9 mouse cellular contexts compared by ENCODE assay signal in genomic region chr8:125560825-125561490, GRCm38 (mm10). TPM values are rescaled to one million over a fixed set of nuclear protein-coding genes. Genes with fewer than 3 reads are reported as not detected.
DNase-seq lines count a peak whose midpoint lies in the region; ATAC-seq and TF ChIP-seq lines count a peak whose summit lies in the region.
"Had no signal": no experiment of that assay in that cellular context is flagged by ENCODE, and none has a peak within 500 bp of the region (broad histone marks: within the 10 kb centered on the region; RNA-seq: fewer than 3 reads in every experiment).

No protein-coding gene starts in this region.

- H3K4me1 ChIP-seq in lung, postnatal 0 days (ENCODE audit: insufficient read depth, low read depth, low read length) = peaks cover 43% of the 10 kb centered on the region
- H3K4me1 ChIP-seq in embryonic facial prominence, embryonic 10.5 days = peaks cover 69% of the 10 kb centered on the region

- no peak overlapping the region for H3K9ac ChIP-seq in lung, postnatal 0 days (replicated peaks; ENCODE audit: low read depth)
- H3K9ac ChIP-seq: limb, embryonic 12.5 days had no signal

- no peaks in the 10 kb centered on the region for H3K9me3 ChIP-seq in lung, postnatal 0 days (ENCODE audit: low read length)
- H3K9me3 ChIP-seq in embryonic facial prominence, embryonic 10.5 days = no peaks in the 10 kb centered on the region
- H3K9me3 ChIP-seq: limb, embryonic 12.5 days had no signal

- no peak for ATAC-seq in lung, postnatal 0 days

- TF ChIP-seq CTCF in lung, postnatal 0 days (IDR thresholded peaks at IDR 0.05) = no peak

- no peak overlapping the region for H3K4me2 ChIP-seq in lung, postnatal 0 days (replicated peaks; ENCODE audit: low read depth, low read length)
- H3K4me2 ChIP-seq: limb, embryonic 12.5 days had no signal

- no peaks in the 10 kb centered on the region for H3K27me3 ChIP-seq in lung, postnatal 0 days (replicated peaks; ENCODE audit: insufficient read depth, low read length)
- 0 out of 2 replicates have a peak, but pooled peaks cover 1% of the 10 kb centered on the region for H3K27me3 ChIP-seq in embryonic facial prominence, embryonic 10.5 days (replicated peaks; ENCODE audit: low read depth, poor library complexity, severe bottlenecking)
- H3K27me3 ChIP-seq: limb, embryonic 12.5 days had no signal

- TF ChIP-seq EP300 in lung, postnatal 0 days (IDR thresholded peaks at IDR 0.05) = no peak

- no peak overlapping the region for H3K27ac ChIP-seq in lung, postnatal 0 days (ENCODE audit: low read length)
- 0 out of 2 replicates have a peak overlapping the region, but pooled peaks have one; percentile 24 for H3K27ac ChIP-seq in embryonic facial prominence, embryonic 10.5 days (replicated peaks)
- H3K27ac ChIP-seq: limb, embryonic 12.5 days had no signal

- peak; percentile 46 for DNase-seq in cerebellum, adult 11-12 months
- no peak for DNase-seq in cerebellum, adult 8-10 months
- DNase-seq in lung, postnatal 0 days (ENCODE audit: low spot score) = peak; percentile 58
- DNase-seq in lung, postnatal 14 days = no peak
- DNase-seq in embryonic facial prominence, embryonic 10.5 days (ENCODE audit: low spot score) = no peak
- peak; percentile 34 for DNase-seq in thymus, postnatal 0 days (ENCODE audit: low spot score)
- no peak for DNase-seq in yolk sac, embryonic 10.5 days (ENCODE audit: low spot score)
- no peak for DNase-seq in spleen, postnatal 36 days (ENCODE audit: low spot score in 2 of 2)

- H3K36me3 ChIP-seq in lung, postnatal 0 days (ENCODE audit: insufficient read depth, low read length) = no peaks in the 10 kb centered on the region
- no peaks in the 10 kb centered on the region for H3K36me3 ChIP-seq in embryonic facial prominence, embryonic 10.5 days (replicated peaks)
- H3K36me3 ChIP-seq: limb, embryonic 12.5 days had no signal

- WGBS in lung, postnatal 0 days = 56% methylated on average over 11 of the region's 11 CpGs
- 64% methylated on average over 11 of the region's 11 CpGs for WGBS in embryonic facial prominence, embryonic 10.5 days

- H3K4me3 ChIP-seq in lung, postnatal 0 days (ENCODE audit: low read depth, low read length) = no peak overlapping the region
- H3K4me3 ChIP-seq in embryonic facial prominence, embryonic 10.5 days = no peak overlapping the region
- H3K4me3 ChIP-seq: limb, embryonic 12.5 days had no signal

RNA-seq across cellular contexts. Expression of gene Sipa1l2, which starts 8.7 kb away (rescaled TPM):
- polyA plus RNA-seq in lung, postnatal 0 days (2015; fragmentation: Nextera tagmentation; extraction: Ambion mirVana) = 9.4 and 11.1 TPM in 2 replicates
- 12.7 and 14.8 TPM in 2 replicates for polyA plus RNA-seq in embryonic facial prominence, embryonic 10.5 days (2016; fragmentation: Nextera tagmentation; extraction: Ambion mirVana)
- 3.0 and 3.4 TPM in 2 replicates for polyA plus RNA-seq in thymus, postnatal 0 days (2015; fragmentation: Nextera tagmentation; extraction: Ambion mirVana)

Comparison
In these comparisons a context has a peak if more than half of its experiments do, and no peak if none do; other contexts are left out.
1. DNase-seq: peak in cerebellum, adult 11-12 months (single experiment), lung, postnatal 0 days (single experiment) and thymus, postnatal 0 days (single experiment); none in cerebellum, adult 8-10 months (single experiment), lung, postnatal 14 days (single experiment), embryonic facial prominence, embryonic 10.5 days (single experiment), yolk sac, embryonic 10.5 days (single experiment) and spleen, postnatal 36 days (0 of 2).